Mouse (Mus musculus) olfactory bulb, adult 2 months (tissue): Measurements from ENCODE around the gene Lrrc36.

Experiments used
- CTCF ChIP-seq: fragments of 200-500 bp; IDR thresholded peaks from 2 replicates; pipeline ENCODE4 v1.5.1; 2012; ENCODE audit warnings: low read depth, mild to moderate bottlenecking, low read length, moderate library complexity; ENCODE audit not compliant: insufficient read depth
- POLR2A ChIP-seq: fragments of 200-500 bp; IDR thresholded peaks from 2 replicates; pipeline ENCODE4 v1.6.1; 2012; ENCODE audit warnings: mild to moderate bottlenecking, low read depth, low read length, moderate library complexity; ENCODE audit not compliant: insufficient read depth

GRCm38 (mm10) chr8:105508758-105509157 is 95.4 kb downstream of the Lrrc36 start:
- TF ChIP-seq CTCF (no peak), POLR2A (no peak)
